Mouse (Mus musculus) c-Kit-negative CD71-positive TER-119-positive erythroid progenitor cells, embryonic 14.5 days (primary cell): ENCODE data around the gene Mrpl48.

Source experiments
- DNase-seq: peaks from one replicate; pipeline ENCODE4 v3.0.0-alpha.2; 2013; ENCODE audit warnings: low read depth, low spot score

The Mrpl48 gene

DNA sequence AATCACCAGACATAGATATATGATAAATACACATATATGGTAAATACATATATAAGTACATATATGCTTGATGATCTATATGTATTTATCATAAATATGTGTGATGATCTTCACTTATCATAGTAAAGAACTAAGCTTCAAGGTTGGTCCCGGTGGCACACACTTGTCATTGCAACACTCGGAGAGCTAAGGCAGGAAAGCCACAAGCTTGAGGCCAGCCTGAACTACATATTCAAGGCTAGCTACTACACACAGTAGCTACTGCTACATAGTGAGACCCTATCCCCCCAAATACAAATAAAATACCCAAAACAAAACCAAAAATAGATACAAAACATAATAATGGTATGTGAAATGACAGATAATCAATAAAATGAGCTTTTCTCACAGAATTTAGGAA, 72.3 kb downstream of the Mrpl48 start:
- DNase-seq: no peak

GRCm38 (mm10) chr7:100534216-100534615, 73.9 kb downstream of the Mrpl48 start:
- no peak for DNase-seq

GRCm38 (mm10) chr7:100533503-100533902, 74.6 kb downstream of the Mrpl48 start:
- no peak for DNase-seq

DNA sequence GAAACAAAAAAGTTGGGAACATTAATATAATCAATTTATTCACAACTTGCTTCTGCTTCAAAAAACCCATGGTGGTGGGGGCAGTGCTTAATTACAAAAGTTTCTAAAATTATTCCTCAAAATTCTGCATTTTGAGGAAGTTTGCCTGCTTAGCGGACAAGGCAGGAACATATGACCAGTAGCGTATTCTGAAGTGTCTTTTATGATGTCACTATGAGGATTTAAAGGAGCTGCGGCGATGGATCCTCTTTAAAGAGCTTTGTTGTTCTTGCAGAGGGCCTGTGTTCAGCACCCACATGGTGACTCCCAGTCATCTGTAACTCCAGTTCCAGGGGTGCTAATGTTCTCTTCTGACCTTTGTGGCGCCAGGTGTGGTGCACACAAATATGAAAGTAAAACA, 77.3 kb downstream of the Mrpl48 start:
- DNase-seq: no peak

DNA sequence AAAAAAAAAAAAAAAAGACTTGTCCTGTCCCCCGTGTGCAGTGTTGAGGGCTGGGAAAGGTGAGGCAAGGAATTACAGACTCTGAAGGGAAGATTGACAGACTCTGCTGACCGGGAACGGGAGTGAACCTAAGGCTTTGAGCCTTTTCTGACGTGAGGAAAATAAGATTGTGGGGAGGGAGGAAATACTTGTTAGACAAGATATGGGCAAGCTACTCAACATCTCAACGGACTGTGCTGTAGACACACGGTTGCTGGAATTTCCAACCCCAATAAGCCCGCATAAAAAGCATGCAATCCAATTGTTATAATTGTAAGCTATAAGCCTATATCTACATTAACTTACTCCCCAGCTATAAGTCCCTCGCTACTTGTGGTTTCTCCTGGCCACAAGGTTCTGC, 83.4 kb downstream of the Mrpl48 start:
- no peak for DNase-seq

DNA sequence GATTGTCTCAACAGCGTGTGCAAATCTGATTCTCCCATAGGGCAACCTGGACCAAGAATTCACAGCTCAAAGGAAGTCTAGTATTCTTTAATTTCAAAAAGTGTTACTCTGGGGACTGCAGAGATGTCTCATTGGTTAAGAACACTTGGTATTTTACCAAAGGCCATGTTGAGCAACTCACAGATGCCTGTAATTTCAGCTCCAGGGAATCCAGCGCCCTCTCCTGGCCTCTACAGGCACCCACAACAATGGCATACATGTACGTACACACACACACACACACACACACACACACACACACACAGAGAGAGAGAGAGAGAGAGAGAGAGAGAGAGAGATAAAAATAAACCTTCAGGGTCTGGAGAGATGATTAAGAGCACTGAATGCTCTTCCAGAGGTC, 85.9 kb downstream of the Mrpl48 start:
- DNase-seq: no peak

- DNase-seq: peak; percentile 68
Measured at GRCm38 (mm10) chr7:100520663-100521285, 87.3 kb downstream of the Mrpl48 start.

DNA sequence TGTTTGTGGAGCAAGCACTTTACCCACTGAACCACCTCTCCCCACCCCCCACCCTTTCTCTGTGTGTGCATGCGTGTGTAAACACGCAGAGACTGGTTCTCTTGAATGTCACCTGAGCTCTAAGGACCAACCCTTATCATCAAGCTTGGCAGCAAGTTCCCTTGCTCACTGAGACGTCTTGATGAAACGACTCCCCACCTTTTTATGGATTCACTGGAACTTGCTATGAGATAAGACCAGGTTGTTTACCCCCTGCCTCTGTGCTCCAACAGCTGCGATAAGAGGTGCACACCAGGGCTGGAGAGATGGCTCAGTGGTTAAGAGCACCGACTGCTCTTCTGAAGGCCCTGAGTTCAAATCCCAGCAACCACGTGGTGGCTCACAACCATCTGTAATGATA, 87.9 kb downstream of the Mrpl48 start:
- no peak for DNase-seq

GRCm38 (mm10) chr7:100514573-100514972, 93.5 kb downstream of the Mrpl48 start, which contains the start of gene Dnajb13:
Dnajb13 (minus strand) TSS chr7:100514960.
- no peak for DNase-seq

GRCm38 (mm10) chr7:100511602-100512001, 96.5 kb downstream of the Mrpl48 start:
- no peak for DNase-seq

GRCm38 (mm10) chr7:100508670-100509069, 99.4 kb downstream of the Mrpl48 start:
- DNase-seq: no peak

DNA sequence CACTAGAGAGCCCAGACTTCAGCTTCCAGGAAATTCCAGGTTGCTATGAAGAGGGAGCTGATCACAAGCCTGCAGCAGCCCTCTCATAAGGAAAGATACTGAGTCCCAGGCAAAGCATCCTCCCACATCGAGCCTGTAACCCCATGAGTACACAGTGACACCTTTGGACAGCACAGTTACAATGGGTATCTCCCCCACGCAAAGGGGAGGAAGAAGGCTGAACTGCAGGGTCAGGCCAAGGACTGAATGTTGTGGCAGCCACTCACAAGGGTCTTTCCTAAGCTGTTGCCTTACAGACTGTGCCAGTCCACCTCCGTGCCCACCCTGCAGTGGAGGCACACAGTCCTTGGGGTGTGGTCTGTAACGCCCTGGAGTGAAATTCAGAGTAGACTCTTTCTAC, 101.6 kb downstream of the Mrpl48 start:
- DNase-seq: no peak

GRCm38 (mm10) chr7:100504740-100505487, 103.2 kb downstream of the Mrpl48 start:
- no peak for DNase-seq

DNA sequence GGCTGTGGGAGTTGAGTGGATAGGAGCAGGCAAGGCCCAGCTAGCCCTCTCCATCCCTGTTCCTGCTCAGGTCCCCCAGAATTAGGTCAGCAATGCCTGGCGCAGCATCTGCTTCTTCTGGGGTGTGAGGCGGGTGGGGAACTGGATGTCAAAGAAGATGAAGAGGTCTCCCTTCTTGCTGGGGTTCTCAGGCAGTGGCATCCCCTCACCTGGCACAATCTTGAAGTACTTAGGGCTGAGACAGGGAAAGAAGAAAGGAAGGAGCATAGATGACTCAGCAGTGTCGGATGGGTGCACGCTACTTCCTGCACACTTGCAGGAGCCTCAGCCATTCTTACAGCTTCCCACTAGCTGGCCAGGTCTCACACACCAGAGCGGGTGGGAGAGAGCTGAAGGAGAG, 105.0 kb downstream of the Mrpl48 start:
- no peak for DNase-seq

GRCm38 (mm10) chr7:100502374-100502922, 105.7 kb downstream of the Mrpl48 start:
- no peak for DNase-seq

DNA sequence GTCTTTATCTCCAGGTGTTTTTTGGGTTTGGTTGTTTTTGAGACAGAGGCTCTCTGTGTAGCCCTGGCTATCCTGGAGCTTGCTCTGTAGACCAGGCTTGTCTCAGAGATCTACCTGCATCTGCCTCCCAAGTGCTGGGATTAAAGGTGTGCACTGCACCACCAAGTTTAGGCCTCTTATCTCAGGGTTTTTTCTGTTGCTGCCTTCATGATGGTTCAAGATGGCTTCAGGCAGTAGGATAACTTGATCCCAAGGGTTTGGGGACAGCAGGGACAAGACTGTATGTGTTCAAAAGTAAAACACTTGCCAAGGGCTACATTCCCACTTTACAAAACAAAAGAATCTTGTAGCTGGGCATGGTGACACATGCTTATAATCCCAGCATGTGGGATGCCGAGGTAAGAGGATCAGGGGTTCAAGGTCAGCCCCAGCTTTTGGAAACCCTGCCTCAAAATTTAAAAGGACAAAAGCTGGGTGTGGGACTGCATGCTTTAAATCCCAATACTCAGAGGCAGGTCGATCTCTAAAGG, 106.2 kb downstream of the Mrpl48 start:
- DNase-seq: no peak

- DNase-seq: no peak
Measured at GRCm38 (mm10) chr7:100501027-100501843, 106.9 kb downstream of the Mrpl48 start.

GRCm38 (mm10) chr7:100500276-100500977, 107.7 kb downstream of the Mrpl48 start:
- peak; percentile 44 for DNase-seq

- no peak for DNase-seq
Measured at GRCm38 (mm10) chr7:100499465-100499864, 108.6 kb downstream of the Mrpl48 start.

DNA sequence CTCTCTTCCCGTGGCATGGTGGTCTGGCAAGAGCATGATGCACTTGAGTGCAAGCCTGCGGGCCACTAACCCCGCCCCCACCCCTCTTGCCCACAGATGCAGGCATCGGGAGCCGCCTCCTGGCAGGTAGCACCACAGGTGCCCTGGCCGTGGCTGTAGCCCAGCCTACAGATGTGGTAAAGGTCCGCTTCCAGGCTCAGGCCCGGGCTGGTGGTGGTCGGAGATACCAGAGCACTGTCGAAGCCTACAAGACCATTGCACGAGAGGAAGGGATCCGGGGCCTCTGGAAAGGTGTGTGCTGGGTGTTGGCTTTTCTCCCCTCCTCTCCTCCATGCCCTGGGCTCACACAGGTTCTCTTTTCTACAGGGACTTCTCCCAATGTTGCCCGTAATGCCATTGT, 110.1 kb downstream of the Mrpl48 start:
- no peak for DNase-seq

DNA sequence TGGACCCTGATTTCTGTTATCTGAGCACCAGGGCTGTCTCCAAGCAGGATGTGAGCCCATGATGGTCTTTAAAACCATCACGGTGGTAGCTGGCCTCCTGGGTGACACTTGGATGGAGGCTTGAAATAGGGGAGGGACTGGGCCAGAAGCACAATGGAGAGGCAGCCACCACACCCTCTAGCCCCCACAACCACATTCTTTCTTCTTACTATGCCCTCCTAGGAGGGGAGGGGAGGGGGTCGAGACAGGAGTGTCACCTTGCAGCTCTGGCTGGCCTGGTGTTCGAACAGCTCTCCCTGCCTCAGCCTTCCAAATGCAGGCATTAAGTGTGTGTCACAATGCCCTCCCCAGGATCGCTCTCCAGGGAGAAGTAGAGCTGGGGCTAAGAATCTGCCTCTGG, 110.7 kb downstream of the Mrpl48 start:
- DNase-seq: no peak
